Mouse (Mus musculus) MEL (cell line): Measurements from ENCODE around the gene Tmem151a.

Source experiments
- CTCF ChIP-seq, 3 experiments: IDR thresholded peaks in 2 of 3; conservative IDR thresholded peaks in 1 of 3; 2 replicates each; pipeline ENCODE4 v1.5.1; 2011 to 2012; ENCODE audit warnings: low read length in 3 of 3, low read depth in 2 of 3, mild to moderate bottlenecking in 2 of 3, improper control_type of control experiment in 1 of 3, inconsistent platforms in 1 of 3, mixed read lengths in 1 of 3, moderate library complexity in 1 of 3; ENCODE audit not compliant: control insufficient read depth in 1 of 3, insufficient read depth in 1 of 3, poor library complexity in 1 of 3, severe bottlenecking in 1 of 3
- E2F4 ChIP-seq: IDR thresholded peaks from 2 replicates; pipeline ENCODE4 v1.6.1; 2011; ENCODE audit warnings: low read depth, low read length, improper control_type of control experiment, borderline replicate concordance
- ELF1 ChIP-seq: IDR thresholded peaks from 2 replicates; pipeline ENCODE4 v1.6.1; 2014; ENCODE audit warnings: low read depth, mild to moderate bottlenecking, inconsistent platforms, low read length, improper control_type of control experiment, moderate library complexity
- GATA1 ChIP-seq: IDR thresholded peaks from 2 replicates; pipeline ENCODE4 v1.6.1; 2011; ENCODE audit warnings: low read depth, low read length, improper control_type of control experiment
- JUND ChIP-seq: IDR thresholded peaks from 2 replicates; pipeline ENCODE4 v1.6.1; 2011; ENCODE audit warnings: low read depth, mild to moderate bottlenecking, improper control_type of control experiment, low read length
- MXI1 ChIP-seq: IDR thresholded peaks from 2 replicates; pipeline ENCODE4 v1.6.1; 2011; ENCODE audit warnings: mild to moderate bottlenecking, low read depth, low read length, improper control_type of control experiment
- RAD21 ChIP-seq: IDR thresholded peaks from 2 replicates; pipeline ENCODE4 v1.6.1; 2011; ENCODE audit warnings: mild to moderate bottlenecking, low read depth, low read length, improper control_type of control experiment
- TAL1 ChIP-seq: IDR thresholded peaks from 2 replicates; pipeline ENCODE4 v1.6.1; 2012; ENCODE audit warnings: mild to moderate bottlenecking, inconsistent platforms, low read length, moderate library complexity, mixed read lengths
- TBP ChIP-seq: IDR thresholded peaks from 2 replicates; pipeline ENCODE4 v1.8.0; 2011; ENCODE audit warnings: low read depth, low read length, improper control_type of control experiment
- ZC3H11A ChIP-seq: IDR thresholded peaks from 2 replicates; pipeline ENCODE4 v1.6.1; 2012; ENCODE audit warnings: low read depth, mild to moderate bottlenecking, inconsistent platforms, low read length, improper control_type of control experiment

DNA sequence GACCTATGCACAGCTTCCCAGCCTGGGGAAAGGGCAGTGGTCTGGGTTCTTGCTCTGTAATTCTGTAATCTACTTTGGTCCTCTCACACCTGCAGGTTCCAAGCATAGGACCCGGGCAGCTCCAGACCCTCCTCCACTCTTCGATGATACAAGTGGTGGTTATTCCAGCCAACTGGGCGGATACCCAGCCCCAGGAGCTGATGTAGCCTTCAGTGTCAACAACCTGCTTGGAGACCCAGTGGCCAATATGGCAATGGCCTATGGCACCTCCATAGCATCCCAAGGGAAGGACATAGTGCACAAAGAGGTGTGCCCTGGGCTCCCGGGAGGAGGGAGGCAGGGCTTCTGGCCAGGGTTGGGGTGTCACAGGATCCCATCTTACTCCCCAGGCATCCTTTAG lies 4.0 kb upstream of the Tmem151a start:
- TF ChIP-seq TAL1 (no peak), E2F4 (no peak), ZC3H11A (no peak), GATA1 (no peak), ELF1 (no peak), CTCF (IDR thresholded peaks at IDR 0.05 in 2 of 3, conservative IDR thresholded peaks at IDR 0.05 in 1 of 3; ENCODE audit: control insufficient read depth in 1 of 3, insufficient read depth in 1 of 3, low read depth in 2 of 3, low read length in 3 of 3, poor library complexity in 1 of 3, severe bottlenecking in 1 of 3) (no peak), RAD21 (no peak), MXI1 (no peak), JUND (no peak), TBP (no peak)
